Comparison of ENCODE assay signal across 15 mouse cellular contexts in genomic region chr11:44873876-44874275, GRCm38 (mm10).
"Had no signal": no experiment of that assay in that cellular context is flagged by ENCODE, and none has a peak within 500 bp of the region (broad histone marks: within the 10 kb centered on the region; RNA-seq: fewer than 3 reads in every experiment).

No protein-coding gene starts in this region.

- DNase-seq: kidney, adult 8-10 months; kidney, postnatal 36 days; left cerebral cortex, postnatal 4 days; lung, adult 2 months; lung, postnatal 10 days; right cerebral cortex, postnatal 14 days; thymus, postnatal 36 days had no signal

- H3K9ac ChIP-seq: limb, embryonic 13.5 days; liver, embryonic 14.5 days; midbrain, embryonic 15.5 days; neural tube, embryonic 13.5 days had no signal

- H3K4me3 ChIP-seq: layer of hippocampus, adult 2 months; limb, embryonic 13.5 days; megakaryocyte, embryonic 14.5 days; midbrain, embryonic 15.5 days; neural tube, embryonic 13.5 days had no signal

- H3K4me2 ChIP-seq: limb, embryonic 13.5 days; midbrain, embryonic 11.5 days; midbrain, embryonic 15.5 days; neural tube, embryonic 13.5 days had no signal

- H3K9me3 ChIP-seq: limb, embryonic 13.5 days; megakaryocyte, embryonic 14.5 days; midbrain, embryonic 15.5 days; neural tube, embryonic 13.5 days had no signal

- H3K36me3 ChIP-seq: midbrain, embryonic 15.5 days had no signal

- H3K4me1 ChIP-seq: midbrain, embryonic 15.5 days; neural tube, embryonic 13.5 days had no signal

- H3K27me3 ChIP-seq: limb, embryonic 13.5 days; megakaryocyte, embryonic 14.5 days; midbrain, embryonic 15.5 days; neural tube, embryonic 13.5 days had no signal

- H3K27ac ChIP-seq: layer of hippocampus, adult 2 months; limb, embryonic 13.5 days; liver, embryonic 14.5 days; macrophage; midbrain, embryonic 15.5 days; neural tube, embryonic 13.5 days had no signal
